Mouse (Mus musculus): Measurements from ENCODE around the gene Hexb.

DNA sequence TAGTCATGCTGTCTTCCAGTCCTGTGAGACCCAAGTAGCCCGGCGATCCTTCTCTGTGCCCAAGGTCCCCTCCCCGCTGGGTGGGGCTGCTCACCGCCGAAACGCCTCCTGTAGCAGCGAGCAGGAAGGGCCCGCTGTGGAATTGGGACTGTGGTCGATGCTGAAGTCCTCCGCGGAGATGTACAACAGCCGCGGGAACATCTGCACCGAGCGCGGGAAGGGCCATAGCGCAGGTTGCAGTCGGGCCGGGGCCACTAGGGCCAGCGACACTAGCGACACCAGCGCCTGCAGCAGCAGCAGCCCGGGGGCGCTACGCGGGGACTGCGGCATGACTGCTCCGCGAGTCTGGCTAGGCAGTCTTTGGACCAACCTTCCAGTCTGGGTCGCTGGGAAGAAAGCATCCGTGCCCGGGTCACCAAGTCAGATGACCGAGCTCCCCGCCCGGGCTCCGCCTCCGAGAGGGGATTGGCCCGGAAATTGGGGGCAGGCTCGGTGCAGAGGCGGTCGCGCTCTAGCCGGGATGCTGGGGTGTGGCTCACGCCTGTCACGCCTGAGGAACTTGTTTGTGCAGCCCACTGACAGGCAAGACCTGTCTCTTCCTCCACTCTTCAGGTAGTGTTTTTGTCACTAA is at the start of gene Hexb:
- TF ChIP-seq CTCF (IDR thresholded peaks at IDR 0.05; ENCODE audit: control insufficient read depth, insufficient read depth, insufficient read length) (peak; percentile 29), FOSL1 (IDR thresholded peaks at IDR 0.05; ENCODE audit: insufficient read depth, low read length, poor library complexity, severe bottlenecking) (no peak), MAX (IDR thresholded peaks at IDR 0.05) (no peak), MYOG (IDR thresholded peaks at IDR 0.05; ENCODE audit: control insufficient read depth, extremely low read depth, insufficient read length) (no peak)

All from C2C12 (cell line).